Mouse (Mus musculus): ENCODE results near the gene Bcap31. TPM values are rescaled to one million over a fixed set of nuclear protein-coding genes. Genes with fewer than 3 reads are reported as not detected.
A peak's percentile ranks its signal among the peaks of the same experiment; 100 is the strongest.
"Not testable (repeated sequence)": the region's sequence is repeated elsewhere in the genome, so short reads cannot be mapped to it uniquely, and the experiment has no call there.

Gene Bcap31
- total RNA-seq (2021): 10 to 100 TPM; 75.8 to 89.6 TPM
- long read RNA-seq, experiment 1, transcript Bcap31-201 (8 exons, 1,219 nt): major isoform, 134 of 145 reads
- long read RNA-seq, experiment 1, partial matches to known transcripts: 6 of 145 reads
- long read RNA-seq, experiment 1, other reads (novel, unspliced or antisense): 5 of 145 reads
- long read RNA-seq, experiment 2, transcript Bcap31-201 (8 exons, 1,219 nt): major isoform, 77 of 81 reads
- long read RNA-seq, experiment 2, partial matches to known transcripts: 2 of 81 reads
- long read RNA-seq, experiment 2, other reads (novel, unspliced or antisense): 2 of 81 reads

GRCm38 (mm10) chrX:73716109-73716661, at the start of gene Bcap31, which contains the start of gene Abcd1:
Gene Bcap31 (minus strand): TSS chrX:73716175.
Gene Abcd1 (plus strand): TSS chrX:73716597.
- intact Hi-C loops (cut with DNase I): loop anchor here (2.0 to 10.0 kb wide), 2 partner anchors 71 to 229 kb away; partner anchors contain the start of genes Idh3g and Ssr4

GRCm38 (mm10) chrX:73765311-73765710, 49.3 kb upstream of the Bcap31 start:
- peak; percentile 67 for DNase-seq
- intact Hi-C loops (cut with DNase I): no loop called here

More at GRCm38 (mm10) chrX:73716109-73716661, at the start of gene Bcap31, which contains the start of gene Abcd1:
- peak; percentile 93 for DNase-seq

GRCm38 (mm10) chrX:73758611-73759290, 42.8 kb upstream of the Bcap31 start:
- no peak for DNase-seq
- intact Hi-C loops (cut with DNase I): no loop called here

- intact Hi-C loops (cut with DNase I): no loop called here
- no peak for DNase-seq
These were observed 40.6 kb upstream of the Bcap31 start, which contains the start of gene Plxnb3 for GRCm38 (mm10) chrX:73756334-73757140. Gene Plxnb3 (plus strand): TSS chrX:73757090.

GRCm38 (mm10) chrX:73748977-73749376, 33.0 kb upstream of the Bcap31 start:
- DNase-seq: no peak
- intact Hi-C loops (cut with DNase I): no loop called here

GRCm38 (mm10) chrX:73744774-73745481, 29.0 kb upstream of the Bcap31 start:
- intact Hi-C loops (cut with DNase I): no loop called here
- no peak for DNase-seq

- DNase-seq; intact Hi-C loops (cut with DNase I): not testable (repeated sequence)
These were observed 23.9 kb upstream of the Bcap31 start for GRCm38 (mm10) chrX:73739841-73740240.

GRCm38 (mm10) chrX:73739151-73739550, 23.2 kb upstream of the Bcap31 start:
- DNase-seq: no peak
- intact Hi-C loops (cut with DNase I): no loop called here

- no peak for DNase-seq
- intact Hi-C loops (cut with DNase I): no loop called here
These were observed 22.2 kb upstream of the Bcap31 start for GRCm38 (mm10) chrX:73738155-73738554.

GRCm38 (mm10) chrX:73730908-73731307, 14.9 kb upstream of the Bcap31 start:
- intact Hi-C loops (cut with DNase I): no loop called here
- DNase-seq: no peak

GRCm38 (mm10) chrX:73718686-73719362, 2.8 kb upstream of the Bcap31 start:
- intact Hi-C loops (cut with DNase I): loop anchor here (10.0 kb wide), 1 partner anchor 226 kb away; no protein-coding TSS in a partner anchor
- DNase-seq: peak; percentile 53 to 55

GRCm38 (mm10) chrX:73718271-73718670, 2.3 kb upstream of the Bcap31 start:
- no peak for DNase-seq
- intact Hi-C loops (cut with DNase I): loop anchor here (10.0 kb wide), 1 partner anchor 227 kb away; no protein-coding TSS in a partner anchor

GRCm38 (mm10) chrX:73717667-73718066, 1.7 kb upstream of the Bcap31 start:
- DNase-seq: peak; percentile 12 to 21
- intact Hi-C loops (cut with DNase I): loop anchor here (2.0 to 10.0 kb wide), 2 partner anchors 69 to 227 kb away; partner anchors contain the start of genes Idh3g and Ssr4

GRCm38 (mm10) chrX:73716709-73717545, 952 bp upstream of the Bcap31 start:
- intact Hi-C loops (cut with DNase I): loop anchor here (2.0 to 10.0 kb wide), 2 partner anchors 70 to 228 kb away; partner anchors contain the start of genes Idh3g and Ssr4
- peak; percentile 13 to 24 for DNase-seq

GRCm38 (mm10) chrX:73715476-73716108, 383 bp downstream of the Bcap31 start:
- DNase-seq: peak; percentile 18 to 47
- intact Hi-C loops (cut with DNase I): loop anchor here (2.0 to 10.0 kb wide), 2 partner anchors 71 to 229 kb away; partner anchors contain the start of genes Idh3g and Ssr4

GRCm38 (mm10) chrX:73700472-73700871, 15.5 kb downstream of the Bcap31 start:
- intact Hi-C loops (cut with DNase I): no loop called here
- DNase-seq: no peak

GRCm38 (mm10) chrX:73690917-73691629, 24.9 kb downstream of the Bcap31 start:
- DNase-seq: peak; percentile 37 to 66
- intact Hi-C loops (cut with DNase I): no loop called here

Data from heart, postnatal 14 days (tissue).